In the genomic region with DNA sequence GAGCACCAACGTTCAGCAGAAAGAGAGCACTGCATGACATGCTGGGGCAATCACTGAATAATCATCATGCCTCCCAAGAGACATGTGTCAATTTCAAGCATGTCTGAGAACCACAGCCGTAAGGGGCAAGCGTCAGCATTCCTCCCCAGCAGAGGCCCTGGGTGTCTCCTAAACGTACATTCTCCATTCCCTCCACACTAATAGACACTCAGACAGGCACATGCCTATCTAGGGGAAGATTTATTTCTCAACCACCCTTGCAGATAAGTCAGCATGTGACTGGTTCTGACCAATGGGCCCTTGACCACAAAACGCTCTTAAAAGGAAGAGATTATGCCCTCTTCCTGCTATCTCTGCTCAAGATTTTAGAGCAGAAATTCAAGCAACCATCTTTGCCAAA, we compare ENCODE assay signal across 10 mouse cellular contexts. TPM values are rescaled to one million over a fixed set of nuclear protein-coding genes. Genes with fewer than 3 reads are reported as not detected.
DNase-seq lines count a peak whose midpoint lies in the region; ATAC-seq and TF ChIP-seq lines count a peak whose summit lies in the region.
"Had no signal": no experiment of that assay in that cellular context is flagged by ENCODE, and none has a peak within 500 bp of the region (broad histone marks: within the 10 kb centered on the region; RNA-seq: fewer than 3 reads in every experiment).

No protein-coding gene starts in this region.

- no peak for TF ChIP-seq CTCF in midbrain, postnatal 0 days (IDR thresholded peaks at IDR 0.05)
- TF ChIP-seq CTCF in hindbrain, postnatal 0 days (IDR thresholded peaks at IDR 0.05; ENCODE audit: low read depth) = no peak

- H3K4me3 ChIP-seq in midbrain, postnatal 0 days (ENCODE audit: low read depth, low read length) = no peak overlapping the region
- H3K4me3 ChIP-seq in midbrain, embryonic 13.5 days (replicated peaks) = no peak overlapping the region
- no peak overlapping the region for H3K4me3 ChIP-seq in hindbrain, postnatal 0 days (ENCODE audit: low read length)
- H3K4me3 ChIP-seq: forebrain, embryonic 13.5 days had no signal

- H3K27me3 ChIP-seq in midbrain, postnatal 0 days (ENCODE audit: insufficient read depth, low read length) = no peaks in the 10 kb centered on the region
- no peaks in the 10 kb centered on the region for H3K27me3 ChIP-seq in midbrain, embryonic 13.5 days
- no peaks in the 10 kb centered on the region for H3K27me3 ChIP-seq in hindbrain, postnatal 0 days (ENCODE audit: insufficient read depth, low read length)
- H3K27me3 ChIP-seq: forebrain, embryonic 13.5 days had no signal

- peak; percentile 96 for DNase-seq in heart, adult 11 months
- no peak for DNase-seq in heart, postnatal 36 days
- peak; percentile 33 for DNase-seq in midbrain, postnatal 0 days (ENCODE audit: low spot score)
- DNase-seq in hindbrain, postnatal 0 days (ENCODE audit: low spot score) = peak; percentile 17
- DNase-seq in left cerebral cortex, postnatal 4 days = no peak
- no peak for DNase-seq in adrenal gland, postnatal 25 days
- DNase-seq: cerebellum, postnatal 14 days had no signal

- no peak overlapping the region for H3K4me2 ChIP-seq in midbrain, postnatal 0 days (ENCODE audit: low read depth, low read length, poor library complexity, severe bottlenecking)
- H3K4me2 ChIP-seq in midbrain, embryonic 13.5 days (replicated peaks) = no peak overlapping the region
- H3K4me2 ChIP-seq in hindbrain, postnatal 0 days (ENCODE audit: low read depth, low read length) = no peak overlapping the region
- H3K4me2 ChIP-seq: forebrain, embryonic 13.5 days had no signal

- H3K36me3 ChIP-seq in midbrain, postnatal 0 days (ENCODE audit: insufficient read depth, low read length) = no peaks in the 10 kb centered on the region
- no peaks in the 10 kb centered on the region for H3K36me3 ChIP-seq in midbrain, embryonic 13.5 days
- H3K36me3 ChIP-seq in hindbrain, postnatal 0 days (ENCODE audit: insufficient read depth, low read length) = no peaks in the 10 kb centered on the region

- H3K27ac ChIP-seq in midbrain, postnatal 0 days (ENCODE audit: low read depth, low read length) = 0 out of 2 replicates have a peak overlapping the region, but pooled peaks have one; percentile 1
- no peak overlapping the region for H3K27ac ChIP-seq in midbrain, embryonic 13.5 days
- no peak overlapping the region for H3K27ac ChIP-seq in hindbrain, postnatal 0 days
- H3K27ac ChIP-seq: forebrain, embryonic 13.5 days had no signal

- H3K9me3 ChIP-seq in midbrain, postnatal 0 days (ENCODE audit: low read length) = no peaks in the 10 kb centered on the region
- H3K9me3 ChIP-seq in midbrain, embryonic 13.5 days = no peaks in the 10 kb centered on the region
- H3K9me3 ChIP-seq in hindbrain, postnatal 0 days (ENCODE audit: low read length) = no peaks in the 10 kb centered on the region
- H3K9me3 ChIP-seq: forebrain, embryonic 13.5 days had no signal

- H3K4me1 ChIP-seq in midbrain, postnatal 0 days (ENCODE audit: insufficient read depth, low read length) = no peaks in the 10 kb centered on the region
- H3K4me1 ChIP-seq in midbrain, embryonic 13.5 days (replicated peaks) = no peaks in the 10 kb centered on the region
- 0 out of 2 replicates have a peak, but pooled peaks cover 4% of the 10 kb centered on the region for H3K4me1 ChIP-seq in hindbrain, postnatal 0 days (ENCODE audit: insufficient read depth, low read length)

- intact Hi-C loops in heart, postnatal 36 days (cut with DNase I) = loop anchor here (5.0 kb wide), 2 partner anchors 34 to 51 kb away; no protein-coding TSS in a partner anchor
- intact Hi-C loops in left cerebral cortex, postnatal 4 days (cut with DNase I) = no loop called here

- ATAC-seq in midbrain, postnatal 0 days (ENCODE audit: low FRiP score) = no peak
- ATAC-seq in midbrain, embryonic 13.5 days = no peak
- no peak for ATAC-seq in hindbrain, postnatal 0 days
- ATAC-seq in neutrophil, adult 5-6 weeks (ENCODE audit: extremely low read depth, insufficient number of reproducible peaks, low FRiP score, poor library complexity, severe bottlenecking) = peak; percentile 71
- ATAC-seq: forebrain, embryonic 13.5 days had no signal

- no peak overlapping the region for H3K9ac ChIP-seq in midbrain, postnatal 0 days (replicated peaks; ENCODE audit: low read length, poor library complexity, severe bottlenecking)
- no peak overlapping the region for H3K9ac ChIP-seq in midbrain, embryonic 13.5 days (replicated peaks)
- H3K9ac ChIP-seq in hindbrain, postnatal 0 days (replicated peaks; ENCODE audit: low read length) = no peak overlapping the region
- H3K9ac ChIP-seq: forebrain, embryonic 13.5 days had no signal

- 47% methylated on average over 5 of the region's 5 CpGs for WGBS in midbrain, postnatal 0 days
- WGBS in midbrain, embryonic 13.5 days = 61% methylated on average over 5 of the region's 5 CpGs
- whole genome bisulfite sequencing in hindbrain, postnatal 0 days = 43% methylated on average over 5 of the region's 5 CpGs

RNA-seq across cellular contexts. Expression of a gene that starts 37.7 kb away (rescaled TPM):
- 10 to 100 TPM; 13.2 to 15.7 TPM for total RNA-seq in heart, postnatal 36 days (2021)
- total RNA-seq in midbrain, postnatal 0 days (2014; rRNA removed) = 51.6 and 68.9 TPM in 2 replicates
- polyA plus RNA-seq in midbrain, postnatal 0 days (2015; fragmentation: Nextera tagmentation; extraction: Ambion mirVana) = 13.2 and 16.7 TPM in 2 replicates
- polyA plus RNA-seq in midbrain, embryonic 13.5 days (2015; fragmentation: Nextera tagmentation; extraction: Ambion mirVana) = 19.7 and 22.2 TPM in 2 replicates
- total RNA-seq in hindbrain, postnatal 0 days (2014; rRNA removed) = 41.9 and 82.9 TPM in 2 replicates
- polyA plus RNA-seq in hindbrain, postnatal 0 days (2015; fragmentation: Nextera tagmentation; extraction: Ambion mirVana) = 13.7 and 13.8 TPM in 2 replicates
- total RNA-seq in neutrophil, adult 5-6 weeks (2017) = 387 and 407 TPM in 2 replicates
- 10 to 100 TPM; 88.1 to 88.4 TPM for total RNA-seq in left cerebral cortex, postnatal 4 days (2021)
- 13.1 and 20.4 TPM in 2 replicates for total RNA-seq in adrenal gland, postnatal 25 days (2021)

Comparison
In these comparisons a context has a peak if more than half of its experiments do, and no peak if none do; other contexts are left out.
1. DNase-seq: peak in heart, adult 11 months (single experiment), midbrain, postnatal 0 days (single experiment) and hindbrain, postnatal 0 days (single experiment); none in heart, postnatal 36 days (0 of 2), left cerebral cortex, postnatal 4 days (single experiment) and adrenal gland, postnatal 25 days (single experiment).